Mouse (Mus musculus) heart, embryonic 16.5 days (tissue): ENCODE measurements around the gene Ddx10. TPM values are rescaled to one million over a fixed set of nuclear protein-coding genes. Genes with fewer than 3 reads are reported as not detected.

Experiments
- ATAC-seq: fragments of 200-750 bp; cut with Nextera tagmentation; replicated peaks from 2 replicates; pipeline ENCODE4 v1.8.0; 2017; ENCODE audit warnings: moderate number of reproducible peaks; ENCODE audit not compliant: insufficient read depth, low FRiP score; ENCODE audit errors: extremely low read depth
- H3K27ac ChIP-seq: fragments of 300-500 bp; sonication (generic); 2 replicates; pipeline ENCODE4 v1.5.1; 2014; ENCODE audit warnings: mild to moderate bottlenecking, low read length, control low read depth, moderate library complexity
- H3K27me3 ChIP-seq: fragments of 300-500 bp; sonication (generic); 2 replicates; pipeline ENCODE4 v1.6.1; 2014; ENCODE audit warnings: low read length, mixed read lengths; ENCODE audit not compliant: control insufficient read depth, insufficient read depth
- H3K36me3 ChIP-seq: fragments of 300-500 bp; sonication (generic); 2 replicates; pipeline ENCODE4 v1.6.1; 2014; ENCODE audit not compliant: control insufficient read depth, insufficient read depth
- H3K4me1 ChIP-seq: fragments of 300-500 bp; sonication (generic); 2 replicates; pipeline ENCODE4 v1.6.1; 2014; ENCODE audit warnings: low read length, mixed read lengths; ENCODE audit not compliant: control insufficient read depth, insufficient read depth
- H3K4me2 ChIP-seq: fragments of 300-500 bp; sonication (generic); 2 replicates; pipeline ENCODE4 v1.6.1; 2014; ENCODE audit warnings: low read depth, mild to moderate bottlenecking, control low read depth, low read length
- H3K4me3 ChIP-seq: fragments of 300-500 bp; sonication (generic); 2 replicates; pipeline ENCODE4 v1.5.1; 2014; ENCODE audit warnings: mild to moderate bottlenecking, control low read depth, low read length
- H3K9ac ChIP-seq: fragments of 300-500 bp; sonication (generic); 2 replicates; pipeline ENCODE4 v1.6.1; 2014; ENCODE audit warnings: low read length, control low read depth
- H3K9me3 ChIP-seq: fragments of 300-500 bp; sonication (generic); replicated peaks from 2 replicates; pipeline ENCODE4 v1.6.1; 2016; ENCODE audit warnings: low read length; ENCODE audit not compliant: control insufficient read depth
- WGBS: fragments of 180-500 bp; shearing (Covaris S2); extraction: QIAGEN DNeasy Blood & Tissue Kit; methylation state at CpG from one replicate; pipeline ENCODE4 v1.1.7; 2014; 5-methylcytosine and 5-hydroxymethylcytosine counted together
- polyA plus RNA-seq: library from polyadenylated mRNA; unstranded; fragments of >200 nt; fragmentation: Nextera tagmentation; extraction: Ambion mirVana; gene quantifications from 2 replicates; pipeline ENCODE4 v1.2.1, GENCODE M21; 2015

Ddx10 gene
- polyA plus RNA-seq, 1 experiment from 2014 or later = 20.4 TPM

DNA sequence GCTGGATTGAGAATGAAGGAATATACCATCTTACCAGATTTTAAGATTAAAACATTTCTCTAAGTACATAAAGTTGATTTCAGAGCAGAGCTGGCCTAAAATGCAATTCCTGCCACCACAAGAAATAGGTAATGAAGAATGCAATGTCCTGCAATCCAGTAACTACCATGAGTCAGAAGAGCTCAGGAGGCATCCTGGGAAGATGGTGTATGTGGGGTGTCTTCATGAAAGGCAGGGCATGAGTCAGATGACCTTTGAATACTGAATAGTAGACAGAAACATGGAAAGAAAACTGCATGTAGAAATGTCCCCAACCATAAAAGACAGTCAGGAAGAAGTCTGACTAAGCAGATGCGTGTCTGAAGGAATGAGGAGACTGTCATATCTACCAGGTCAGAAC lies 115.0 kb downstream of the Ddx10 start:
- H3K27ac ChIP-seq = no peak overlapping the region
- H3K27me3 ChIP-seq = no peaks in the 10 kb centered on the region
- no peaks in the 10 kb centered on the region for H3K4me1 ChIP-seq
- no peaks in the 10 kb centered on the region for H3K36me3 ChIP-seq
- H3K4me2 ChIP-seq = no peak overlapping the region
- H3K9ac ChIP-seq = no peak overlapping the region
- no peak overlapping the region for H3K4me3 ChIP-seq
- H3K9me3 ChIP-seq = no peaks in the 10 kb centered on the region
- ATAC-seq = no peak
- WGBS = 86% methylated on average over 1 of the region's 1 CpGs

DNA sequence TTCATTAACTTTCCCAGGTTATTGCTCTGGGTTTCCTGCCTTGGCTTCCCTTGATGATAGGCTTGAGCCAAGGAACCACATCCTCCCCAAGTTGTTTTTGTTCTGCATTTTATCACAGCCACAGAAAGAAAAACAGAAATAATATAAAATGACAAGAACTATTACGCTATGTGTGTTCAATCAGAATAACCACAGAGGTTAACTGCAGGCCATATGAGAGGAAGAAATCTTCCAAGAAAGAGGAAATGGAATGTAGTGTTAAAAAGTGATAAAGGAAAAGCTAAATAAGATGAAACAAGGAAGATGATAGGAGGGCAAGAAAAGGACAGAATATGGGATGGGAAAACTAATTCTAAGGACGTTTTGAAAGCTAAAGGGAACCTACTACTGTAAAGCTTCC lies 117.4 kb downstream of the Ddx10 start:
- ATAC-seq = no peak
- H3K4me2 ChIP-seq = no peak overlapping the region
- H3K27me3 ChIP-seq = no peaks in the 10 kb centered on the region
- 68% methylated on average over 2 of the region's 2 CpGs for WGBS
- H3K36me3 ChIP-seq = 0 out of 2 replicates have a peak, but pooled peaks cover 2% of the 10 kb centered on the region
- H3K4me1 ChIP-seq = no peaks in the 10 kb centered on the region
- no peak overlapping the region for H3K27ac ChIP-seq
- H3K9ac ChIP-seq = no peak overlapping the region
- H3K9me3 ChIP-seq = no peaks in the 10 kb centered on the region; the same call in 1 of the 2 replicates
- H3K4me3 ChIP-seq = no peak overlapping the region

DNA sequence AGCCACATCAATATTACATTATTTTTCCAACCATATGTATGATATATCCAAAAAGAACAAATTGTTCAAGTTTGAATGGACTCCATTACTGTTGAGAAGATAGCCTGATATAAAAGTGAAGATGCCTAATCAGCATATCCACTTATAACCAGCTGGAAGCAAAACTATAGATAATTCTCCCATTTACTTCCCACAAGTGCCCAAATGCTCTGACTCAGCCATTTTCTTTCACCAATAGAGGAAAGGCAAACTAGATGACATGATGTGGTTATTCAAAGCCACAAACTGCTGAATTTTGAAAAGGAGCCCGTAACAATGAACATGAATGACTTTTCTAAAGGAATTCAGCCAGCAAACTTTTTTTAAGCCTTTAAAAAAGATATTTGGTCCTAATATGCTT lies 146.8 kb downstream of the Ddx10 start:
- no peak overlapping the region for H3K4me2 ChIP-seq
- H3K27me3 ChIP-seq = no peaks in the 10 kb centered on the region
- no peaks in the 10 kb centered on the region for H3K9me3 ChIP-seq
- H3K4me3 ChIP-seq = no peak overlapping the region
- H3K4me1 ChIP-seq = no peaks in the 10 kb centered on the region
- no peak for ATAC-seq
- no peak overlapping the region for H3K9ac ChIP-seq
- H3K27ac ChIP-seq = no peak overlapping the region
- H3K36me3 ChIP-seq = 0 out of 2 replicates have a peak, but pooled peaks cover 2% of the 10 kb centered on the region
- WGBS = 87% methylated on average over 1 of the region's 1 CpGs

DNA sequence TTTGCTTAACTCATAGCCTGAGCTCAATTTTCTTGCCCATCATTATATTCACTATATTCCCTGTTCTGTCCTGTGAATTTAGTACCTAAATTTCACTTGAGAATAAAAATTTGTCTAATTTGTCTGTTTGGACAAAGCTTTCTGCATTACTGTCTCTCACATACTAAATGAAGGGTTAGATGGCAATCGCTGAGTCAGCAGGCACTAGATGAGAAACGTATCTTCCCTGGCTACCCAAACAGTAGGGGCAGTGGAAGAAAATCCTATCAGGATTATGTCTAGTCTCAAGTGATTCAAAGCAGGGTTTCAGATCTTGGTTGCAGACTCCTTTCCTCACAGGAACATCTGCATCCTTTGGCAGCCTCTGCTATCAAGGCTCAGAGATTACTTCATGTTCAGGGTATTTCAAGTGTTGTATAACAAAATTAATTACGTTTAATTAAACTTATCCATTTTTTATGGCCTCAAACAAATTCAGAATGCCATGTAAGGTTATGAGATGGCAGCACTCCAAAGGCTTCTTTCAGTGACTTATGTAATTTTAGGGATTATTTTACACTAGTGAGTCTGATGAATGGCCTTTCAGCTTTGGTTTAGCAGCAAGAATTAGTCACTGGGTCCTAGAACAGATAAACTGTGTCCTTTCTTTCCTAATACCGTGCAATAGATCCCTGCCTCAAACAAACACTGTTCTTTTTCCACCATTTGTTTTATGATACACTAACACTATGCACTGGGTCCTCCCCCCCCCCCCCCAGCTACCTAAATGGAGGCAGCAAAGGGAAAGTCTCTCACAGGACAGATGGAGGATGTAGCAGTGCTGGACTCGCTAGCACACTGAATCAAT lies 152.3 kb downstream of the Ddx10 start:
- Histone ChIP-seq H3K4me3 (no peak overlapping the region), H3K27ac (no peak overlapping the region), H3K4me1 (no peaks in the 10 kb centered on the region), H3K9me3 (no peaks in the 10 kb centered on the region), H3K27me3 (no peaks in the 10 kb centered on the region), H3K36me3 (0 out of 2 replicates have a peak, but pooled peaks cover 2% of the 10 kb centered on the region), H3K4me2 (no peak overlapping the region), H3K9ac (no peak overlapping the region)
- no peak for ATAC-seq
- WGBS = 76% methylated on average over 5 of the region's 5 CpGs

DNA sequence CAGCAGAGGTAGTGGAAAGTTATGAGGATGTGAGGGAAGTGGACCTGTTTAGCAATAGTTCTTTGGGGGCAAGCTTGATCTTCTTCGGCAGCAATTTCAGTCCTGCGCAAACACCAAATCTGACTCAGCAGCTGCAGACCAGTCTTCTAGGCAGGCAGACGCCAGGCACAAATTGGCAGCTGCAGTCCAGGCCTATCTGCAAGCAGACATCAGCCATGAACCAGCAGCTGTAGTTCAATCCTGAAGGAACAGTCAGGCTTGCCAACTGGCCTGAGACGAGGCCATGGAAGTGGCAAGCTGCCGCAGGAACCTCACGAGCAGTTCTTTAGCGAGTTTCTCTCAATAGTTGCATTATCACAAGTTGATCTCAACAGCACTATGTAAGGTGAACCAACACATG lies 153.3 kb downstream of the Ddx10 start:
- ATAC-seq = no peak
- H3K4me3 ChIP-seq = no peak overlapping the region

DNA sequence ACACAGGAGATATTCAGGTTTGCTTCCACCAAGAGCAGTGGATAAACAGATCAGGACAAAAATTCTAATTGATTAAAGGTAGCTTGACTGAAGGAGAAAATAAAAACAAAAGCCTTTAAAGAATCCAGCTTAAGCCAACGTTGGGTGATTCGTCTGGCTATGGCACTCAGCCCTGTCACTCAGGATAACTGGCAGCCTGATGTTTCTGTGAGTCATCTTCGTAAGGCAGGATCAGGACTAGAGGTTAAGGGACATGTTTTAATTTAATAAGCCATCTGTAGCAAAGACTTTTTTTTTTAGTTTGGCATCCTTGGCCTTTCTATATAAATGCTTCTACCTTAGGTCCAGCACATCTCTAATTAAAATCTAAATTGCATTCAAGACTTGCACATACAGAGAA lies 170.2 kb downstream of the Ddx10 start:
- H3K36me3 ChIP-seq = no peaks in the 10 kb centered on the region
- no peak overlapping the region for H3K4me3 ChIP-seq
- WGBS = 72% methylated on average over 3 of the region's 3 CpGs
- H3K27ac ChIP-seq = no peak overlapping the region
- H3K4me1 ChIP-seq = peaks cover 15% of the 10 kb centered on the region
- no peaks in the 10 kb centered on the region for H3K27me3 ChIP-seq
- H3K9me3 ChIP-seq = no peaks in the 10 kb centered on the region
- H3K9ac ChIP-seq = no peak overlapping the region
- H3K4me2 ChIP-seq = no peak overlapping the region
- ATAC-seq = no peak

More for the DNA sequence above, 153.3 kb downstream of the Ddx10 start:
- Histone ChIP-seq H3K27ac (no peak overlapping the region), H3K27me3 (no peaks in the 10 kb centered on the region), H3K4me2 (no peak overlapping the region), H3K9me3 (no peaks in the 10 kb centered on the region), H3K36me3 (0 out of 2 replicates have a peak, but pooled peaks cover 2% of the 10 kb centered on the region), H3K4me1 (no peaks in the 10 kb centered on the region), H3K9ac (no peak overlapping the region)
- 86% methylated on average over 7 of the region's 7 CpGs for WGBS

DNA sequence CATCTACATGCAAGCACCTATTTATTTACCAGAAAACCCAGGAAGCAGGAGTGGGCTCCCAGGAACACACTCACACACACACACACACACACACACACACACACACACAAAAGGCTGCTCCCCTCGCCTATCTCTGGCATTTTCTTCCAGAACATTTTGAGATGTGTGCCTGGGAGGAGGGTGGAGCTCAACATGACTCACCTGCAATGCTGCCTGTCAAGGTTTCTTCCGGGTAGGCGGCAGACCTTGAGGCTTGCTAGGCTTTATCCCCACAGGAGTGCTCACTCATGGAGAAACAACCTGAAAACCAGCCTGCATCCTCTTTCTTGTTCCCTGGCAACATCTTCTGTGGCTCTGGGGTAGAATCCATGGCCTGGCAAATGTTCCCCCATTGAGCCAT lies 171.9 kb downstream of the Ddx10 start:
- H3K27ac ChIP-seq = no peak overlapping the region
- H3K9ac ChIP-seq = no peak overlapping the region
- no peaks in the 10 kb centered on the region for H3K9me3 ChIP-seq
- WGBS = 86% methylated on average over 3 of the region's 3 CpGs
- H3K27me3 ChIP-seq = no peaks in the 10 kb centered on the region
- no peaks in the 10 kb centered on the region for H3K36me3 ChIP-seq
- H3K4me1 ChIP-seq = peaks cover 15% of the 10 kb centered on the region
- H3K4me3 ChIP-seq = no peak overlapping the region
- no peak overlapping the region for H3K4me2 ChIP-seq
- ATAC-seq = no peak

DNA sequence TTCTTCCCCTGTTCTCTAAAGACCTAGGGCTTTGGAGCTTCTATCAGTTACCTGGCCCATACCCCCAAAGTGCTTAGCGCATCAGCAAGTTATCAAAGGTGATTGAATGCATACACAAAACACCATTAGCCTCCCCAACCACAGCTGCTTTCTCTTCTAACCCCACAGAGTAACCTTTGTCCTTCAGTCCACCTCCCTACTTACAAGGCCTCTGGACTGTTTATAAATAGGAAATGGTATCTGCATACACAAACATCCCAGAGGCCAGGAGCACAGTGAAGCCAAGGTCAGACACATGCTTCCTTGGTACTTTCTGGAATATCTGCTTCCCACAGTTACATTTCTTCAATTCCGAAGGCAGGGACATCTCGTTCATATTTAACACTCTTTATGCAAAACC lies 173.4 kb downstream of the Ddx10 start:
- 75% methylated on average over 3 of the region's 3 CpGs for WGBS
- Histone ChIP-seq H3K9ac (no peak overlapping the region), H3K4me1 (peaks cover 15% of the 10 kb centered on the region), H3K36me3 (no peaks in the 10 kb centered on the region), H3K27me3 (no peaks in the 10 kb centered on the region), H3K27ac (peak overlapping the region; percentile 45), H3K4me2 (no peak overlapping the region), H3K4me3 (no peak overlapping the region), H3K9me3 (no peaks in the 10 kb centered on the region)
- ATAC-seq = no peak

DNA sequence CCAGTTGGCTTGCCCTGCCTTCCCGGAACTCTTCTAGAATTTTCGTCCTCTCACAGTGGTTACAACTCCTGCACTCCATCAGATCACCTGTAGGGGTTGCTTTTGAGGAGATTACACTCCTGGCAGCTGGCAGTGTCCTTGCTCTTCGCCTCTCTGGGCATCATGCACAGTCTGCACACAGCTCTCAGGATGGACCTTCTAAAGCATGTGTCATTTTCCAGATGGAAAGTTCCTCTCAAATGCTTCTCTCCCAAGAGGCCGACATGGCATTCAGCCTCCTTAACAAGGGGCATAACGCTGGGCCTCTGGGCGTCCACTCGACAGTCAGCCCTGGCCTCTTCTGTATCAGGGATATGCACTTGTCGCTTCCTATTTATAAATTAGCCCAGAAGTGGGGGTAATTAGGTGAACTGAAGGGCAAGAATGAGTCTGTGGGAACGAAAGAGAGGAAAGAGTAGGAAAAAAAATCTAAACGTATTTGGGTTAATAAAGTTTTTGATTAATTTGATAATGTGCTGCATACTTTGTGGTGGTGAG lies 174.2 kb downstream of the Ddx10 start:
- peak overlapping the region; percentile 45 for H3K27ac ChIP-seq

More for the DNA sequence above, 174.2 kb downstream of the Ddx10 start:
- Histone ChIP-seq H3K9ac (no peak overlapping the region), H3K9me3 (no peaks in the 10 kb centered on the region), H3K4me2 (no peak overlapping the region), H3K27me3 (no peaks in the 10 kb centered on the region), H3K36me3 (no peaks in the 10 kb centered on the region), H3K4me1 (peaks cover 15% of the 10 kb centered on the region), H3K4me3 (no peak overlapping the region)
- WGBS = 52% methylated on average over 10 of the region's 10 CpGs
- ATAC-seq = peak; percentile 50; the same call in 1 of the 2 replicates
